Mouse (Mus musculus) thymus, postnatal 4 days (tissue): ENCODE data around the gene Ppp2r5e.
"Not testable (repeated sequence)": the region's sequence is repeated elsewhere in the genome, so short reads cannot be mapped to it uniquely, and the experiment has no call there.

Experiments
- DNase-seq: peaks from one replicate; pipeline ENCODE4 v3.0.0; 2021

Ppp2r5e gene

DNA sequence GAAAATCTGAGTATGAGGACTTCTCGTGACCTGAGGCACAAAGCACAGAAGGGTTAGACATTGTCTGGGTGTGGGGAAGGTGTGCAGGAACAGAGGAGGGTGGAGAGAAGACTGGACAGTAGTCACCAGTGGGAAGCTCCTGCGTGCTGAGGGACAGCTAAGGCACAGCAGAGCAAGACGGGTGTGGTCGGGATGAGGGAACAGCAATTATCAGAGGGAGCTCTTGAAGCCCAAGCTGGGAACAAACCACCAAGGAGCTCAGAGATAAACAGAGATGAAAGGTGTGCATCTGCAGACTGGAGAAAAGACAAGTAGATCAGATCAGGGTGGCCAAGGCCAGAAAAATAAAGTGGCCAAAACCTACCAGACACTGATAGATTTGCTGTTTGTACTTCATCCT is 114.0 kb downstream of the Ppp2r5e start:
- no peak for DNase-seq

DNA sequence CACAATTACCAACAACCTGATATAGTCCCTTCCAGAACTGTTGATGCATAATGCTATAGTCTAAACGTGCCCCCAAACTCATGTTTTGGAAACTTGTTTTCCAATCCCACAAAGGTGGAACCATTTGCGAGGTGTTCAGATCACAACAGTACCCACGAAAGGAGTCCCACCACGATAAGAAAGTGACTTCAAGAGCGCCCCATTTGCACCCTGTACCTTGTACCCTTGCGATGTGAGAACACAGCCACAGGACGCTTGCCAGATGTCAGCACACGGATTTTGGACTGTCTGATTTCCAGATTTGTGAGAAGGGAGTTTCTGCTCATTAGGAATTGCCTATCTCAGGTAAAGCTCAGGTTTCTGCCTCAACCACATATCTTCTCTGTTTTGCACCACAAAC is 116.0 kb downstream of the Ppp2r5e start:
- no peak for DNase-seq

DNA sequence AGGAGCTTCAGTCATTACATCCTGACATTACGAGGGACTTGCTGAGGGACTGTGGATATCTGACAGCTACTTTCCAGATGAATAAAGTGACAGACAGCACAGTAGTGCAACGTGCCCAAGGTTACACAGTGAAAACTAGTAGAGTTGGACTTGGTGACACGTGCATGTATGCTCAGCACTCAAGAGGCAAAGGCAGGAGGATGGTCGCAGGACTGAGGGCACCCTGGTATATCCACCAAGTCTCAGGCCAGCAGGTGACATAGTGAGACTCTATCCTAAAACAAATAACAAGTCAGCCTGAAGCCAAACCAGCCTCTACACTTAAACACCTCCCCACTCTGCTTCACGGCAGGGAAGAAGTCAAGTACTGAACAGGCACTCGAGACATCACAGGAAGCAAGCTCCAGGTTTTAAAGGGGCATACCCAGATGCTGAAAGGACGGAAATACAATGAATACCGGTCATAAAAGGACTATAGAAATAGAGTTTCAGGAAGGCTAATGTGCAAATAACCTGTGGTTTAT is 116.6 kb downstream of the Ppp2r5e start:
- no peak for DNase-seq

DNA sequence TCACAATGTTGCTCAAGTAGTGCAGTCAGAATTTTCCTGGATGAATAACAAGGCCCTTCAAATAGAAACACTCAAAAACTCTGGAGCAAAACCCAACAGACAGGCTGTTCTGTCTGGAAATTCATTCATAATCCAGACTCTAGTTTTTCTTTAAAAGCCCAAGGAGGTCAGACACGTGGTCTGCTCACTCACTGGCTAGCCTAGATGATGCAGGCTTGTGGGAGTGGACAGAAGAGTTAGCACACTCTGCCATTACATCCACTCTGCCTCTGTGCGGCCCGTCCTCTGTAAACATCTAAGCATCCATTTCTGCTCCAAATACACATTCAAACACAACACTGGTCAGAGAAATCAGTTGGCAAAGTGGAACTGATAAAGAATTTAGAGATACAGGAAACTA is 117.4 kb downstream of the Ppp2r5e start:
- DNase-seq, result no peak

DNA sequence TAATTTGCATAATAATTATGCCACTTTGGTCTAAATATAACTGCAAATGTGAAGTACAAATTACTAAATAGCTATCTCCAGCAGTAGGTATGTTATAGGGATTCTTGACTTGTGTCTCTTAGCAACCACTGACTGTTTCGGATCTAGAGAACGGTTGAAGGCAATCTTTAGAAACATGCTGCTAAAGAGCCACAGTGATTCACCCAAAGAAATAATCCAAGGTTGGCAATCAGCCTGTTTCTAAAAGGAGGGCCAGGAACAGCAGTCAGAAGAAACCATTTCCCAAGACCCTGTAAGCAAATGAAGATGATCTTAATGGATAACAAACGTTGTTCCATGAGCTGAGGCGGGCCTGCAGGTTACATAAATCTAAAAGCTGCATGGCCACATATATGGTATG is 117.9 kb downstream of the Ppp2r5e start:
- no peak for DNase-seq

DNA sequence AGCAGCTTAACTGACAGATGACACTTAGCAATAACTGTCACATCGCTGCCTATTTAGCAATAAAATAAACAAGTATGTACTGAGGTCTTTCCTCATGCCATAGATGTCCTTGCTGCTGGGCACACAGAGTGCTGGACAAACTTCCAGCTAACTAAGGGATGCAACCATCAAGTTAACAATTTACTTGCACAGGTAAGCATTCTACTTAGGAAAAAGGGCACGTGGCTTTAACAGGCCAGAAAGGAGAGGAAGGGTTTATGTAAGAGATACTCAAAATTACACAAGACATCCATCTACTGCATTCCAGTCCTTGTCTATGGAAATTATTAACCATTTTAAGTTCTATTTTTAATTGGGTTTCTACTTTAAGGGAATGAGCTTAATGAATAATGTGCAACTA is 123.0 kb downstream of the Ppp2r5e start:
- DNase-seq, result no peak

DNA sequence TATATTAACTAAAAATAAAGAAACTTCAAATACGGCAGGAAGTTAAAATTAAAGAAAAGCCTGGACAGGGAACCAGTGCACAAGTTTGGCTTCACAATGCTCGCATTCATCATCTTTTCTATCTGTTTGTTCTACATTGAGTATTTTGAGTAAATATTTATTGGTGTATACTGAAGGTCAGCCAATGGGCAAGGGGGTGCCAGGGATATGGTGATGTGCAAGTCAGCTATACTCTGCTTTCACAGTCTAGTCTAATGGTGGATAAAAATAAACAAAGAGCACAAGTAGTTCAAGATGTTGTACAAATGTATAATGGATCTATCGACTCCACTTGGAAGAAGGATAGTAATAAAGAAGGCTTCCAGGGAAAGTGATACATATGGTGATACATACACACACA is 123.9 kb downstream of the Ppp2r5e start:
- DNase-seq, result no peak

DNA sequence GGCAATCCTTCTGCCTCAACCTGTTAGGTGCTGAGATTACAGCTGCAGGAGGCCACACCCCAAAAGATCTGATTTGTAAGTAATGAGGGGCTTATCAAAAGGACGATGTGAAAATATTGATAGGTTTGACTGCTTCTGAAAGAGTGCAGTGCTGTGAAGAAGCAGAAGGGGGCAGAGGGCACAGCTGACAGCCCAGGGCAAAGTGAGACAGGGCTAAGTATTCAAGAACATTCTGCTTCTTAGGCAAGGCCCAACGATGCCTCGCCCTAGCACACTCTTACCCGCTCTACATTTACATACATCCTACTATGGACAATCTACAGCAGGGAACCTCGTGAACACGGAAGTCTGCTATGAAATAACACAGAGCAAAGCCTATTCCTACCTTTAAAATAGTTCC is 128.2 kb downstream of the Ppp2r5e start:
- DNase-seq, result no peak

DNA sequence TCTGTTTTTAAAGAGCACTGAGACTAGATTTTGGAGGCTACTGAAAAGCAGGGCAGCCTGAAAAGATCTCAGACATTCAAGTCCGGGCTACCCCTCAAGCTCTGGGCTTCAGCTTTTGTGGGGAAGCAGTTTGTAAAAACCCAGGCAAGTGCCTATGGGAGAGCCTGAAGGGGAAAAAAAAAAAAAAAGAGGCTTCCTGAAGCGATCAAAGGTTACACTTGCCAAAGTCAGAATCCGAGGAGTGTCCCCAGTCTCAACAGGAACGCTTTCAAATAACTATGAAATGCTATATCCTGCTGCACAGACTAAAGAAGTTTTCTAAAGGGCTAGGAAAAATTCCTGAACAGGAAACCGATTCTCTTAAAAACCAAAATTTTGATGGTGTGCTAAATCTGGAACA is 128.9 kb downstream of the Ppp2r5e start:
- DNase-seq, result no peak

DNA sequence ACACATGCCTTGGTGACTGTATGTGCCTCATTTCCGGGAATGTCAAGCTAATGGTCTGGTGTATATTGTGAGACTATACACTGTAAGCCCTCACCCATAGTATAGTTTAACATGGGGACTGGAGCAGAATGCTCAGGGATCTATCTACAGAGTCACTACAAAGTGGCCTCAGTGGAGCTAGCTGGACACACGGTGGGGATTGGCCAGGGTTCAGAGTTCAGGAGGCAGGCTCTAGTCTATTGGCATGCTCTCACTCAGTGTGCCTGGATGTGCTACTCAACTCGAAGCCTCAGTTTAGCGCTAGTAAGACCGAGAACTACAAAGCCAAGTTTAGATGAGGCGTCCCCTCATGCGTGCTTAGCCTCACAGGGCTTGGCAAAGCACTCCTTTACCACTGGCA is 129.8 kb downstream of the Ppp2r5e start:
- no peak for DNase-seq

DNA sequence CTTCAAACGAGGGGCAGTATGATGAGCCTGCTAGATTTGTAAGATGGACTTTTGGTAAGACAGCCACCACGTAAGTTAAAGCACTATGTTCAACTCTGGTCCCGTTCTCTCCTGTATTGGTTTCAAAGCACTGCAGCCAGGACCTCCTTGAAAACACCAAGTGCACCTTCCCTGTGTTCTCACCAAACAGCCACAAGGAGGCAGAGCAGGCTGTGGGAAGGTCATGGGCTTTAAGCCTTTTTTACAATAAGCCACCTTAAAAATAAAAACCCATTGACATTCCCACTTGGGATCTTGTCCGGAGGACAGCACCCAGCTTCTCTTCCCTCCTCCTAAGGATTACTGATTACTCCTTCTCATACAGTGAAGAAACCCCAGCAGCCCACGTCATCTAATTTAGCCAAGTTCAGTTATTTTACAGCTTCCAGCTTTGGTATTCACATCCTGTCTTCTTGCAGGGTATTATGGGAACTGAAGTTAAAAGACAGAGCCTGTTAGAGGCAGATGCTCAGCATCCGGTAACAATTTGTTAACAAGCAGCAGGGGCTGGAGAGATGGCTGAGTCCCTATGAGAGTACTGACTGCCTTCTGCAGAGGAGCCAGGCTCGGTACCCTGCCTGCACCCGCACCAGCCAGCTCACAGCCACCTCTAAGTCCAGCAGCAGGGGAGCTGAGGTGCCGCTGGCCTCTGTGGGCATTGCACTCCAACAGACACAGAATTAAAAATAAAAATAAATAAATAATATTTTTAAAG is 131.9 kb downstream of the Ppp2r5e start:
- DNase-seq, result peak; percentile 44

DNA sequence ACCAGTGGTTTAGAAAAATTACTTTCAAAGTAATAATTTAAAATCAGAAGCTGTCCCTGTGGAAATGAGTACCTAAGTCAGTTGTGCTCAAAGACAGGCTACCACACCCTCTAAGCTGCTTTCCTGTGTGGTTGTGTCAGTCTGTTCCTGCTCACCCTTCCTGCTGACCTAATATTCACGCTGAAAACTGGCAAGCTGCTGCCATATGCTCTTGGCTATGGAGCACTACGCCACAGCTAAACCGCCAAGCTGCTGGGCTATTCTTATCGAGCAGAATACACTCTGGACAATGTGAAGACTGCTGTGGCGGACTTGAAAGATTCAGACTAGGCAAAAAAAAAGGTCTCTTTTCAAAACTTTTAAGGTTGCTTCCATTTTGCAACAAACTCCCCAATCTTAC is 135.5 kb downstream of the Ppp2r5e start:
- DNase-seq, result no peak

DNA sequence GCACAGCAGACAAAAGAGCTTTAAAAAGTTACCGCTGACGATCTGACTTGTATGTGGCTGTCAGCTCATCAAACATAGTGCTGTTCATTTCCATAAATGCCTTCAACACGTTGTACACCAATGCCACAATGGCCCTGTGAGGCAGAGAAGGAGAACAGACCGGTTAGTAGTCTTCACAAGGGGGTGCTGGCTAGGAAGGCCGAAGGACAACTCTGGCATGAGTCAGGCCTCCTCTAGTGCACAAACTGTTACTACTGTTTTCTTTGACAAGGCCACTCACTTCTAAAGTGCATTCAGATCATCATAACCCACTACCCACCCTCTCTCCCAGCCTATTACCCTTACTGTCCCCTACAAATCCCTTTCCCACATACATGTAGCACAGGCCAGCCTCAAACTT is 136.4 kb downstream of the Ppp2r5e start:
- no peak for DNase-seq

DNA sequence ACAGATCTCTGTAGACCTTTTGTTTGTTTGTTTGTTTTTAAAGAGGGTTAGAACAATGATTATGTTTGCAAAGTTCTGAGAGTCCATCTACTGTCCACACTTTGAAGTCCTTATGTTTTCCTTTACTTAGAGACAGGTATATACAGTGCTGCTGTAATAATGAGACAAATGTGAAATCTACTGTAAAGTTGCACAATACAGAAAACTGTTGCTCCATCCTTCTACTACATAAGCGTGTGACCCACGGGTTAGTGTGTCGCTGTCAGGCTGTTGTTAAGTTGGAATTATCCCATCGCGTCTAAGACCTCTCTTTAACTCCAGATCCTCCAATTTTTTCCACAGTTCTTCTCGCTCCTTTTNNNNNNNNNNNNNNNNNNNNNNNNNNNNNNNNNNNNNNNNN is 142.6 kb downstream of the Ppp2r5e start:
- DNase-seq, result no peak

DNA sequence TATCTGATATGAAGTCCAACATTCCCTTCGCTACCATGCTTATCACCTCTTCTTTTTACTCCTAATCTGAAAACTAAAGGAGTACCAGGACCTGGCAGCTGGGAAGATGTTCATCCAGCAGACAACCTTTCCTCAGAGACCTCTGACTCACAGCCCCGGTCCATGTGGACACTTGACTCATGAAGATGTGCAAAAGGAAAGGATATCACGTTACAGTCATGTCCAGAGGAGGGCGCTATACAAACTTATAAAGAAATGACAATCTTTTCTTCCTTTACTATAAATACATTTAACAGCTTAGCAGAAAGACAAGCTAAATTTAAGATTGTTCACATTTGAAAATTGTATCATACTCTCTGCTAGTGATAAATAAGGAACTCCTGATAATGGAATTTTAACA is 143.0 kb downstream of the Ppp2r5e start:
- peak; percentile 34 for DNase-seq

DNA sequence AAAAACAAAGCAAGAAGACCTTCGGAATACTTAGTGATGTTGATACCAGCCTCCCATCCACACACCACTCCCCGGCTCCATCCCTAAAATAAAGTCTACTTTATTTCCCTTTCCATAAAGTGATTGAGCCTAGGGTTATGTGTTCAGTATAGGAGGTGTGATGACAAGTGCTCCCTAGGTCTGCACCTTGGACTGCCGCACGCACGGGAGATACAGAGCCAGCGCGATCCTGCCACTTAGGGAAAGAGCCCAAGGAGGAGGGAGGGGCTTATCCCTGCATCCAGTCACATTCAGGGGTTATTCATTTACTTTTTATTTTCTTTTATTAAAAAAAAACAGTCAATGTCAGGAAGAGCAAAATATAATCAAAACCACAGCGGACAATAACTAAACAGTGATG is 145.5 kb downstream of the Ppp2r5e start:
- no peak for DNase-seq

DNA sequence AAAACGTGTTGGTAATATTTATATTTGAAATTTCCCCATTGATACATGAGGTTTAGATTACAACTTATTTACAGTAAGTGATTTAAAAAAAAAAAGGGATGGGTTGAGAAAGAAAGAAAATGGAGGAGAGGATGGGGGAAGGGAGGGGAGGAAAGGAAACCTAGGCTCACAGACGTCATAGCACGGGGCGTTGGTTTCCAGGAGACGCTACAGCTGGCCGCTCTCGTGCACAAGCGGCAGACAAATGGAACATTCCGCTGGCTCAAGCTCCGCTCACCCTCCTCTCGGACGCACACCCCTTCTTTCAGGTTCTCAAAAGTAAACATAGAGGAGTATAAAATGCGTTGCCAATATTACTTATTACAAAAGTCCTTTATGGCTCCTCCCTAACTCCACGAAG is 146.0 kb downstream of the Ppp2r5e start:
- peak; percentile 36 for DNase-seq

DNA sequence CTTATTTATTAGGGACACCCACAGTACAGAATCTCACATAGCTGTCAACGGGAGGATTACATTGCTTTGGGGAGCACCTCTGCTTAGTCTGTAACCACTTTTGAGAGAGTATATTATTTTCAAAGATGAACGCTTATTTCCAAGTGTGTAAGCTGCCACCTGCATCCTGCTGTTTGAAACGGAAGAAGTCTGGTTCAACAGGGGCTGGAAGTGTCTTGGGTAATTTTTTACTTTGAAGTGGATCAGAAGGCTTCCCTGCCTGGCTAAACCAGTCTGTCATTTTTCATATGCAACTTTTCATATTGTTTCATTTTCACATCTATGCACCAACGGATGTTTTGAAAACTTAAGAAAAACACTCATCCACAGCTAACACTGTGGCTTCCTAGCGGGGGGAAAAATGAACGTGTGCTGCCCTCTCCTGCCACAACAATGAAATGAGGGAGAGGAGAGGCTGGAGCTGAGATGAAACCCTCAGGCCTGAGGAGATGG is 146.5 kb downstream of the Ppp2r5e start:
- DNase-seq, result peak; percentile 52

DNA sequence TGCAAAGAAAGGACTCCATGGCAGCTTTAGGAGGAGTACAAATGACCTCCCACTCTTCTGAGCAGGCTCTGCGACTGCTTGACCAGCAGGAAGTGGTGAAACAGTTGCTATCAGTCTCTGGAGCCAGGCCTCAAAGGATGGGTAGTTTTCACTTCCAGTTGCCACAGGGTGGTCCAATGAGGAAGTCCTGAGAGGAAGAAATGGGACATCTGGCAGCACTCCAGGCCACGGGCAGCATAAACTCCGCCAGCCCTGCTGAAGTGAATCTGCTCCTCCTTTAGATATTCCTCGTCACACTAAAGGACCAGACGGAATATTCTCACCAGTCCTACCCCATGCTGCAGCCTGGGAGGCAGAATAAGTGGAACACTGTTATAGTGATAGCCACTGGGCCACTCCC is 147.1 kb downstream of the Ppp2r5e start:
- DNase-seq, result peak; percentile 22

DNA sequence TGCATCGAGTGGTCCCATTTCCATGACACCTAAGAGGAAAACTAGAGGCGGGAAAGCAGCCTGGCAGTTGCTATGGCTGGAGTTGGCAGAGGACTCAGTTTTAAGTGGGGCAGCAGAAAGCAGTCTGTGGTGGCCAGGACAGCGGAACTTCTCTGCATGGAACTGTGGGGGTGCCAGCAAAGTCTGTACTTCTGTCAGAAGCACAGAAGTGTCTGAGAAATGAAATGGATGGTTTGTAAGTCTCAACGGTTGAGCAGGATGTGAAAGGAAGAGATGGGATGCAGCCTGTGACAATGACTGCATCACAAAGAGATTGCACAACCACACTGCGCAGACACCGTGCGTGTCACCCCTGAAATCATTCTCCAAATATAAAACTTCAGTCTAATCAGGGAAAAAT is 149.8 kb downstream of the Ppp2r5e start:
- no peak for DNase-seq

DNA sequence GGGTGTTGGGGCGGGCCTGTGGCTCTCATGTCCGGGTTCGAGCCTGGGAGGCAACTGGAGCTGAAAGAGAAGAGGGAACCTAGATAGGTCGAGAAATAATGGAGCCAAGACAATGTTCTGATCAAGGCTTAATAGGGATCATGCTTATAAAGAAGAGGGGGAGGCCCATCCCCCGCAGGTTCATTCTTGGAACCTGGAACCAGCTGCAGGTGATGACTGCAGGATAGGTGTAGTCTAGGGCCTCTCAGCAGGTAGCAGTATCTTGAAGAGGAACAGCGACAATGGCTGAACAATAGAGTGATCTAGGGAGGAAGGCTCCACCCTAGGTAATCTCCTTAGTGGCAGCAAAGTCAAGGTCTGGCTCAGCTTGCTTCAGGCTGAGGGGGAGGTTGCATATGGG is 163.6 kb downstream of the Ppp2r5e start:
- not testable (repeated sequence) for DNase-seq

DNA sequence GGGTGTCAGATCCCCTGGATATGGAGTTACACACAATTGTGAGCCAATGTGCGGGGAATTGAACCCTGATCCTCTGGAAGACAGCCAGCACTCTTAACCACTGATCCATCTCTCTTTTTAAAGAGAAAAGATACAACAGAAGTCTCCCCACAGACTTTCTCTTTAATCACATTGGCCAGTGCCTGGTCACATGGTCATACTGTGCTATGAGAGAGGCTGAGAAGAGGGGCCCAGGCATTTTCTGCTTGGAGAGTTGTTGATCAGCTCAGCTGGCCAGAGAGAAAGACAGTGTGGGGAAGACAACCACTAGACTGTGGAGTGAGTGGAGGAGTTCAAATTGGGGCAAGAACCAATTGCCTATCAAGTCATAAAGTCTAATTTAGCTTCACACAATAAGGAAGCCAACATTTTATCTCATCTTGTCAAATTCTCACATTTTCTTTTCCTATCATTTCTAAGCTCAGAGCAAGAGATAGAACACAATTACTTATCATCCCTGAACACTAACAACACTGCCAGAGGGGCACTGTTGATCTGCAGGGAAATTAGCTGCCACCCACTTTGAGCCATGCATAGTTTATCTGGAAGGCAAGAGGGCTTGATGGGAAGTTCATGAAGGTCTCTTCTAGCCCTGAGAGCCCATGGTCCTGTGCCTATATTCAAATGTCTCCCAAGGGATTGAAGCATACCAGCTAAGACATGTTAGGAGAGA is 166.2 kb downstream of the Ppp2r5e start:
- DNase-seq, result no peak

DNA sequence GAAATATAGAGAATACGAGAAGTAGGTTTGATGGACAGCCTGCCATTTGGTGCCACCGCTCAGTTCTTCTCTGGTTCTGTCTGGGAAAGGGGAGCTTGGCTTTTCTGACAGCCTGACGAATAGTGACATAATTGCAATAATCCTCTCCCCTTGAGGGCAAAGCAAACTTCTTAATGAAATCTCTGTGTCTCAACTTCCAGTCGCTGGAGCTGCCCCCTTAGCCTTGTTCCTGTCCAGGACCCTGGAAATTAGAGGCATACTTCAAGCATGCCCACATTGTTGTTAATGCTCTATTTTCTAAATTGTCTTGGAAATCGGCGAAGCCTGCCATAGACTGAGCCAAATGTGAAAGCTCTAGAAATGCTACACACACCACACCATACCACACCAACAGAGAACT is 167.3 kb downstream of the Ppp2r5e start:
- DNase-seq, result no peak

DNA sequence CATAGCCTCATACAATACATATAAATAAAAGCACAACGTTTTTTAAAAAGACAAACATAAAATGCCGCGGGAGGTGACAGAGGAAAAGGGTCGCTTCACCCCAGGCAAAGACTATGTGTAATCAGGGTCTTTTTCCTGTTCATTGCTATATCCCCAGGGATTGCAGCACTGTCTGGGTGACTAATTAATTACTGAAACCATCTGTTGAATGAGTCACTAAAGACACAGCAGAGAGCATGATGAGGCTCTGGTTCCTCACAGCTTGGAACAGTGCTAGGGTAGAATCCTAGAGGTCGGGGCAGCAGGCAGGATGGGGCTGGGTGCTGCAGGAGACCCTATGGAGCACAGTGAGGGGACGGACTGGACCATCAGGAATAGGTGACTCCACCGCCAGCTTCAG is 170.2 kb downstream of the Ppp2r5e start:
- DNase-seq, result no peak
